Mouse (Mus musculus): ENCODE data around the gene Zfp446.

DNA sequence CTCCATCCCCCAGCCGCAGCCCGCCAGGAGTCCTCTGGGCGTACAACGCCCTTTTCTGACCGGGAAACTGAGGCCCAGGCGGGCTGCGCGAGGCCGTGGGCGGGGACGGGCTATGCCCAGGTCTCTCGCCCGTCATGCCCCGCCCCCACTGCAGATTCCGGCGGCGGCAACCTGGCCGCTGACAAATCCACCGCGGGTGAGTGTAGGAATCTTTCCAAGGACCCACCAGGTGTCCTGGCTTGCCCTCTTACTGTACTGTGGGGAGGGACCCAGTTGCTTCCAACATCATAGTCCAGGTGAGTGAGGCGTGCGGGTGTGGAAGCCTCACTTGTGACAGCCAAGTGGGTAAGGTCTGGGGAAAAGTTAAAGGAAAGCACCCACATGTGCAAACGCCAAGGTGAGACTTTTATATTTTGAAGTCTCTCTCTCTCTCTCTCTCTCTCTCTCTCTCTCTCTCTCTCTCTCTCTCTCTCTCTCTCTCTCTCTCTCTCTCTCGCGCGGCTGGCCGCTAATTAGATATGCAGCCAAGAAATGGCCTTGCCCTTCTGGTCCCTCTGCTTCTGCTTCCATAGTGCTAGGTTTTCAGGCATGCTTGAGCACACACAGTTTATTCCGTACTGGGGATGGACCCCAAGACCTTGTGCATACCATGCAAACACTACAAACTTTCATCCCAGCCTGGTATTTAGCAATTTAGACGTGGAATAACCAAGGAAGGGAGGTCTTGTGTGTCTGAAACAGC is 11.4 kb upstream of the Zfp446 start:
- TF ChIP-seq GATA1 (IDR thresholded peaks at IDR 0.05; ENCODE audit: borderline replicate concordance, low read length) = no peak
- TF ChIP-seq FLI1 (IDR thresholded peaks at IDR 0.05; ENCODE audit: low read length) = no peak
